Mouse (Mus musculus): Measurements from ENCODE around the gene Stbd1.

Stbd1 gene

GRCm38 (mm10) chr5:92602691-92603690, at the start of gene Stbd1:
Stbd1 (plus strand) TSS chr5:92603041.
- DNase-seq (ENCODE audit: low spot score in 2 of 2): peak; percentile 23 to 58

- peak; percentile 14 to 49 for DNase-seq (ENCODE audit: low spot score in 2 of 2)
These were observed 48.9 kb upstream of the Stbd1 start for GRCm38 (mm10) chr5:92553939-92554338.

DNA sequence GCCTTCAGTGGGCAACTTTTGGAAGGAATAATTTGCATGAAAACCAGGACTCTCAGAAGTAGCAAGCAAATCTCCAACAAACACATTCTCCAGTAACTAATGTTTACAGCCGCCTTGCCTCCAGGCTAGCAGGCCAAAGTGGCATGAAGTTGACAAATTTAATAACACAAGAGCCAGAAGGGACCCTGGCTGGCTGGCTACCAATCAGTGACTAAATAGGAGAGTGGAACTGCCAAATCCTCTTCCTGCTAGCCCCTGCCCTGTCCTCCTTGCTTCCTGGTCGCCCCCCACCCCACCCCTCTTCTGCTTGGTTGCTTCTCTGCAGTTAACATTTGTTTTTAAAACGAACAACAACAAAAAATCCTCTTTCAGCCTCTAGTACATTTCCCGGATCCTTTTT, 48.4 kb upstream of the Stbd1 start:
- no peak for DNase-seq (ENCODE audit: low spot score in 2 of 2)

GRCm38 (mm10) chr5:92554891-92555511, 47.8 kb upstream of the Stbd1 start, which contains the start of gene Fam47e:
Fam47e (plus strand) TSS chr5:92555069.
- DNase-seq (ENCODE audit: low spot score in 2 of 2): no peak

GRCm38 (mm10) chr5:92555905-92556304, 46.9 kb upstream of the Stbd1 start:
- no peak for DNase-seq (ENCODE audit: low spot score in 2 of 2)

- no peak for DNase-seq (ENCODE audit: low spot score in 2 of 2)
These were observed 45.3 kb upstream of the Stbd1 start for GRCm38 (mm10) chr5:92557508-92557907.

GRCm38 (mm10) chr5:92560201-92560600, 42.6 kb upstream of the Stbd1 start:
- DNase-seq (ENCODE audit: low spot score in 2 of 2): no peak

GRCm38 (mm10) chr5:92562002-92562401, 40.8 kb upstream of the Stbd1 start:
- DNase-seq (ENCODE audit: low spot score in 2 of 2): no peak

GRCm38 (mm10) chr5:92571232-92571631, 31.6 kb upstream of the Stbd1 start:
- no peak for DNase-seq (ENCODE audit: low spot score in 2 of 2)

DNA sequence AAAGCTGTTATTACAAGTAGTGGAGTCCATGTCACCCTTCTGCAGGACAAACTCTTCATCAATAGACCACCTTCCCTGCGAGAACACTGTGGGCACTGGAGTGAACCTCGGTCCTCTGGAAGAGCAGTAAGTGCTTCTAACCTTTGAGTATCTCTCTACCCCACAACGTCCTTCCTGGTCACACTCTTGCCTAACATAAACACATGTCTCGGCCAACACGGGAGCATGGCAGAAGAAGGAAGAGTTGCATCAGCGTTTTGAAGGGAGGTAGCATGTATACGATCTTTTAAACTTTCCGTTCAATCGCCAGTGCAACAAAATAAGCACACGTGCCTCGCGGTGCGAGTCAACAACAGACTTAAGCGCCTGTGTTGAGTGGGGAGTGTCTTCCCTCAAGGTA, 23.3 kb upstream of the Stbd1 start:
- DNase-seq (ENCODE audit: low spot score in 2 of 2): no peak

DNA sequence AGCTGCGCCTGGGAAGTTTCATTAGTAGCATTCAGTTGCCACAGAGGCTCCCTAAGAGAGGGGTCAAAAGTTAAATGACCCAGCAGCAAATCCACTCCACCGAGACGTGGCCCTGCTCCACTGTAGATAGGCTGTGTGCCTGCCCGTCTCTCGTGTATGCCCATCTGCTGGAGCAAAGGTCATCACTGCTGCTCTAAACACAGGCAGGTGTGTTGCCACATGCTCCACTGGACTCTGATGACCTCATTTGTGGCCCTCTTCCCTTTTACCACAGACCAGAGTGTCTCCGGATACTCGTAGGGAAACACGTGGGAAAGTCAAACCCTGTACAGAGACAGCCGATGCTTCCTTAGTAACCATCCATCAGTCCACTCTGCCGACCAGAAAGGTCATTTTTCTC, 16.9 kb upstream of the Stbd1 start:
- no peak for DNase-seq (ENCODE audit: low spot score in 2 of 2)

GRCm38 (mm10) chr5:92595026-92595425, 7.8 kb upstream of the Stbd1 start:
- no peak for DNase-seq (ENCODE audit: low spot score in 2 of 2)

DNA sequence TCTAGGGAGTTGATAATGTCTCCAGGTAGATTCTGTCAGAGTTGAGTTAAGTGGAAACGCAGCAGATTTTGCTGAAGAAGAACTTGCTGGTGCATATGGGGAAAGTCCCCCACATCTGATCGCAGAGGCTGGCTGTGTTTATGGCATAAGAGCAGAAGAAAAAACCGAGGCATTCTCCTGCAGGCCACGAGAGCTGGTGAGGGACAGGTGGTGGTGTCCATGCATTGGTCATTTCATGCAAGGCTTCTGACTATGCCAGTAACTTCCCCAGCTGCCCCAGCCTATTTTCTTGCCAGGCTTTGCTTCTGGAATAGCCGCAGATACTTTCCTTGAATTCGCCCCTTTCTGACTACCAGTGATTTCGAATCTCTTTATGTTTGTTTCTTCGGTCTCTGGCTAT, 6.0 kb upstream of the Stbd1 start:
- no peak for DNase-seq (ENCODE audit: low spot score in 2 of 2)

DNA sequence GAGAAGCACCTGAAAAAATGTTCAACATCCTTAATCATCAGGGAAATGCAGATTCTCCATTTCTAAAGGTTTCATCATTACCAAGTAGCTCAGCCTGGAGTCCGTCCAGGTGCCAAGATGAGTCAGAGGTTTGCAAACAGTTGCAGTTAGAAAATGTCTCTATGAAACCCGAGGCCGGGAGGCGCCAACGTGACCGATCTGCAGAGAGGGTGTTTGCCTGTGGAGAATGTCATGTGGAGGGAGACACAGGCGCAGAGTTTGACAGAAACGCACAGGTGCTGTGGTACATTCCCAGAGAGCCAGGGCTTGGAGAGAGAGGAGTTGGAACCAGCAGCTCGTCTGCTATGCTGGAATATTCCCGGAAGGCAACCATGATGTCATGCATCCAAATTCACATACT, 3.8 kb upstream of the Stbd1 start:
- DNase-seq (ENCODE audit: low spot score in 2 of 2): no peak

GRCm38 (mm10) chr5:92604452-92605247, 1.8 kb downstream of the Stbd1 start:
- DNase-seq (ENCODE audit: low spot score in 2 of 2): no peak

GRCm38 (mm10) chr5:92607492-92608229, 4.8 kb downstream of the Stbd1 start:
- DNase-seq (ENCODE audit: low spot score in 2 of 2): no peak

DNA sequence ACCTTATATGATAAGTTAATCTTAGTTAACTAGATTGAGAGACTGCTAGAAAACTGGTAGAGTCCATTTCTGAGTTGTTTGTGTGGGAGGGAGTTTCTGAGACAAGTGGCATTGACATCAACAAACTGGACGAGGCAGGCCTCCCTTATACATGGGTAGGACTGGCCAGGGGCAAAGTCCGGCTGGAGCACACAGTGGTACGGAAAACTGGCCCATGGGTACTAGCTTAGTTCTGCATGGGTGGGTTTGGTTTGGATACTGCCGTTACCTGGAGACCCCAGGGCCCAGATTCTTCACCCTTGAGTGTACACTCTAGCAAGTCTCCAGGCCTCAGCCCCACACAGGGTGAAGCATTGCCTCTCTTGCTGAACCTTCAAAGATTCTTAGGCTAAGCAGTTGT, 9.9 kb downstream of the Stbd1 start:
- DNase-seq (ENCODE audit: low spot score in 2 of 2): no peak

DNA sequence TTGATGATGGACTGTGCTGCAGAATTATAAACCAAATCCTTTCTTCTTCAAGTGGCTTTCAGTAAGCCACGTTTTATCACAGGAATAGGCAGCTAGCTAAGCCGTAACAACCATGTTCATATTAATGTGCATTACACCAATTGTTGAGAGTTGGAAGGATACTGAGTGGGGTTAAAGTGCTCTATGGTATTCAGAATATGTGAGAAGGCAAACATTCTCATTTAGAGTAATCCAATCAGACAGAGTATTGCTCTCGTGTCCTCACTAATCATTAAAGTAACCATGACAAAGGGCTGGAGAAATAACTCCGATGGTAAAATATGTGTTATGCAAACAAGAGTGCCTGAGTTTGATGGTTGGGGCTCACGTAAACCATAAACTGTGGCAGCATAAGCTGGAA, 19.0 kb downstream of the Stbd1 start:
- DNase-seq (ENCODE audit: low spot score in 2 of 2): no peak

DNA sequence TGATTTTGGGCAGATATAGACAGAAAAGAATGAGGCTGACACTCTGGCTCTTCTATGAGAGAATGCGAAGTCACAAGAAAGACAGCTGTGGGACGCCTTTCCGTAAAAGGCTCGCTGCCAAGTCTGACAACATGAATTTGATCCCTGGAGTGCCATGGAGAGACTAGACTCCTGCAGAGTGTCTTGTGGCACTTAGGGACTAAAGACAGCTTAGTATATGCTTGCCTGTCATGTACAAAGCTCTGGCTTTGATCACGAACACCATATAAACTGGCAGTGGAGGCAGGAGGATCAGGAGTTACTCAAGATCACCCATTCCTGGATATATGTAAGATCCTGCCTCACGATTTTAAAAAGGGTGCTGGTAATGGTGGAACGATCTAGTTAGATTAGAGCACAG, 25.1 kb downstream of the Stbd1 start:
- DNase-seq (ENCODE audit: low spot score in 2 of 2): no peak

DNA sequence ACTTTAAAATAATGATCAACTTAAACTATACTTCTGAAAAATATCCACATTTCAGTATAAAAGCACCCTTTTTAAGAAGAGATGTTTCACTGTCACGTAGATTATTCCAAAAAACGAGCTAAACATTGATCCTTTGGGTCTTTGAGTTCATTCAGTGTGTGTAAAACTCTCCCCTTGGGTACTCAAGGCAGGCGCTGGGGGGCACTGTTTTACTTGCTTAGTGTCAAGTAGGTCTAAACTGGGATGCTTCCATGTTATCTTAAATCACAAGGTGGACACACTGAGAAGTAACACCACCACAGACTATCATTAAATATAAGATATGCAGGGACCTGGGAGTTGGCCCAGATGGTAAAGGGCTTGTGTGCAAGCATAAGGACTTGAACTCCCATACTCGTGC, 30.7 kb downstream of the Stbd1 start:
- no peak for DNase-seq (ENCODE audit: low spot score in 2 of 2)

DNA sequence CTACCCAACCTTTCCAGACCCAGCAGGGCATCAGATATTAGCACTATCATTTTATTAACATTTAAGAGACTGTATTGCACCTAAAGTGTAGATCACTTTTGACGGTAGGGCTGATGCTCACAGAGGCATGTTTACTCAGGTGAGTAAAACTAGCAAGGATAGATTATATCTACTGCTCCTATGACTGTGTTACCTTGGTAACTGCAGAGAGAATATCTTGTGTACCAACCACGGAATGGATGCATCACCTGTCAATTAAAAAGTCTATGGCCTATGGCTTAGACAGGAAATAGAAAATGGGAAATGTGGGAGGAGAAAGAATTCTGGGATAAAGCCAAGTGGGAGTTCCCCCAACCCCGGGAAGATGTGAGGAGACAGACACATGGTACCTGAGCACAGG, 32.1 kb downstream of the Stbd1 start:
- DNase-seq (ENCODE audit: low spot score in 2 of 2): no peak
